Mouse (Mus musculus): Measurements from ENCODE around the gene Pbdc1.
A peak's percentile ranks its signal among the peaks of the same experiment; 100 is the strongest.
"Not testable (repeated sequence)": the region's sequence is repeated elsewhere in the genome, so short reads cannot be mapped to it uniquely, and the experiment has no call there.

The Pbdc1 gene

GRCm38 (mm10) chrX:105079615-105080092, at the start of gene Pbdc1:
Gene Pbdc1 (plus strand): TSS chrX:105079756.
- DNase-seq, result peak; percentile 89

- DNase-seq, result no peak
Measured at GRCm38 (mm10) chrX:105037666-105038065, 41.9 kb upstream of the Pbdc1 start.

- no peak for DNase-seq
Measured at GRCm38 (mm10) chrX:105064294-105064693, 15.3 kb upstream of the Pbdc1 start.

- no peak for DNase-seq
Measured at GRCm38 (mm10) chrX:105064801-105065200, 14.8 kb upstream of the Pbdc1 start.

GRCm38 (mm10) chrX:105069671-105070503, 9.7 kb upstream of the Pbdc1 start:
- peak; percentile 84 for DNase-seq

- no peak for DNase-seq
Measured at GRCm38 (mm10) chrX:105079151-105079550, 405 bp upstream of the Pbdc1 start.

GRCm38 (mm10) chrX:105080096-105080495, 540 bp downstream of the Pbdc1 start:
- no peak for DNase-seq

GRCm38 (mm10) chrX:105083013-105083412, 3.5 kb downstream of the Pbdc1 start:
- DNase-seq, result not testable (repeated sequence)

GRCm38 (mm10) chrX:105104175-105104574, 24.6 kb downstream of the Pbdc1 start:
- DNase-seq, result peak; percentile 37

GRCm38 (mm10) chrX:105114994-105115393, 35.4 kb downstream of the Pbdc1 start:
- no peak for DNase-seq

GRCm38 (mm10) chrX:105120275-105121226, 41.0 kb downstream of the Pbdc1 start, which contains the start of gene Magee1:
Gene Magee1 (plus strand): TSS chrX:105120378.
- peak; percentile 89 for DNase-seq

GRCm38 (mm10) chrX:105121227-105121865, 41.8 kb downstream of the Pbdc1 start:
- peak; percentile 79 for DNase-seq

GRCm38 (mm10) chrX:105124903-105125302, 45.3 kb downstream of the Pbdc1 start:
- DNase-seq, result no peak

GRCm38 (mm10) chrX:105151872-105152461, 72.4 kb downstream of the Pbdc1 start:
- DNase-seq, result no peak

- not testable (repeated sequence) for DNase-seq
Measured at GRCm38 (mm10) chrX:105165007-105165406, 85.5 kb downstream of the Pbdc1 start.
